Mouse (Mus musculus): ENCODE results near the gene Jade3. TPM values are rescaled to one million over a fixed set of nuclear protein-coding genes. Genes with fewer than 3 reads are reported as not detected.

Jade3 gene
- polyA plus RNA-seq, 2 experiments = 3.3 to 6.3 TPM

DNA sequence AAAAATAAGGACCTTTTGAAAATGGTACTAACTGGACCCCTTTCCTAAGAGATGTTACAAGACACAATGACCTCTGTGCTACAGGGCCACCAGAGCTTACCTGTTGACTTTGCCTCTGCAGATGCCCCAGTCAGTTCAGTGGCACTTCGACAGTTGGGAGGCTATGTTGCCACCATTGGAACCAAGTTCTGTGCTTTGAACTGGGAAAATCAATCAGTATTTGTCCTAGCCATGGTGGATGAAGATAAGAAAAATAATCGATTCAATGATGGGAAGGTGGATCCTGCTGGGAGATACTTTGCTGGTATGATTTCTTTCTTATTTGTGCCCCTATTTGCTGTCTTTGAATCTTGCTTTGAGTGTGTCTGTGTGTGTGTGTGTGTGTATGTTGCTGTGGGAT is 126.7 kb downstream of the Jade3 start:
- Histone ChIP-seq H3K9me3 (ENCODE audit: control insufficient read depth, low read length) (no peaks in the 10 kb centered on the region), H3K4me1 (replicated peaks; ENCODE audit: control insufficient read depth in 2 of 2, insufficient read depth in 2 of 2, low read length in 1 of 2) (no peaks in the 10 kb centered on the region), H3K9ac (replicated peaks) (no peak overlapping the region), H3K27me3 (ENCODE audit: control insufficient read depth, insufficient read depth, low read length) (no peaks in the 10 kb centered on the region), H3K36me3 (replicated peaks; ENCODE audit: control insufficient read depth, insufficient read depth, low read depth) (no peaks in the 10 kb centered on the region), H3K27ac (no peak overlapping the region), H3K4me3 (ENCODE audit: insufficient read depth in 1 of 2, low read depth in 2 of 2, low read length in 2 of 2) (no peak overlapping the region; a peak in 1 of 4 replicates), H3K4me2 (ENCODE audit: low read depth) (no peak overlapping the region; the same call in 1 of the 2 replicates)
- TF ChIP-seq CTCF (IDR thresholded peaks at IDR 0.05; ENCODE audit: low read depth) (no peak), EP300 (IDR thresholded peaks at IDR 0.05; ENCODE audit: low read depth) (no peak)
- DNase-seq (ENCODE audit: low read depth in 3 of 3, low spot score in 3 of 3) (no peak), ATAC-seq (ENCODE audit: insufficient read depth) (no peak)
- WGBS (ENCODE audit: insufficient replicate concordance) = 37% methylated on average over 2 of the region's 2 CpGs

GRCm38 (mm10) chrX:20561846-20562245 is 136.4 kb downstream of the Jade3 start:
- Histone ChIP-seq H3K36me3 (replicated peaks; ENCODE audit: control insufficient read depth, insufficient read depth, low read depth) (no peaks in the 10 kb centered on the region), H3K4me3 (ENCODE audit: insufficient read depth in 1 of 2, low read depth in 2 of 2, low read length in 2 of 2) (no peak overlapping the region), H3K4me1 (replicated peaks; ENCODE audit: control insufficient read depth in 2 of 2, insufficient read depth in 2 of 2, low read length in 1 of 2) (no peaks in the 10 kb centered on the region), H3K27me3 (ENCODE audit: control insufficient read depth, insufficient read depth, low read length) (no peaks in the 10 kb centered on the region), H3K27ac (no peak overlapping the region), H3K9ac (replicated peaks) (no peak overlapping the region), H3K9me3 (ENCODE audit: control insufficient read depth, low read length) (no peaks in the 10 kb centered on the region), H3K4me2 (ENCODE audit: low read depth) (no peak overlapping the region)
- ATAC-seq (ENCODE audit: insufficient read depth) (no peak), DNase-seq (ENCODE audit: low read depth in 3 of 3, low spot score in 3 of 3) (no peak)
- 36% methylated on average over 1 of the region's 1 CpGs for WGBS (ENCODE audit: insufficient replicate concordance)
- TF ChIP-seq CTCF (IDR thresholded peaks at IDR 0.05; ENCODE audit: low read depth) (peak; percentile 28; the same call in 1 of the 2 replicates), EP300 (IDR thresholded peaks at IDR 0.05; ENCODE audit: low read depth) (no peak)

DNA sequence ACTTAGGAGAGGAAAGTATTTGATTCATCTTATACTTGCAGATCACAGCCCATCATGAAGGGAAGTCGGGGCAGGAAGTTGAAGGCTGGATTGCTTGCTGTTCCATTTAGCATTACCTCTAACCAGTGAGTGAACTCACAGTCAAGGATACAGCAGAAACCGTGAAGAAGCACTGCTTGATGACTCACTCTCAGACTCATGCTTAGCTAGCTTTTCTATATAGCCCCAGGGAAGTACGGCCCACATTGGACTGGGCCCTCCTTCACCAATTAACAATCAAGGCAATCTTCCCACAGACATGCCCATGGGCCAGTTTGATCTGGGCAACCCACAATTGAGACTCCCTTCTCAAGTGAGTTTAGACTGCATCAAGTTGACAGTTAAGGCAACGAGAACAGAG is 138.5 kb downstream of the Jade3 start:
- ATAC-seq (ENCODE audit: insufficient read depth) (no peak), DNase-seq (ENCODE audit: low read depth in 3 of 3, low spot score in 3 of 3) (no peak)
- TF ChIP-seq CTCF (IDR thresholded peaks at IDR 0.05; ENCODE audit: low read depth) (no peak), EP300 (IDR thresholded peaks at IDR 0.05; ENCODE audit: low read depth) (no peak)
- Histone ChIP-seq H3K36me3 (replicated peaks; ENCODE audit: control insufficient read depth, insufficient read depth, low read depth) (no peaks in the 10 kb centered on the region), H3K27ac (no peak overlapping the region), H3K4me3 (ENCODE audit: insufficient read depth in 1 of 2, low read depth in 2 of 2, low read length in 2 of 2) (no peak overlapping the region), H3K9ac (replicated peaks) (no peak overlapping the region), H3K9me3 (ENCODE audit: control insufficient read depth, low read length) (no peaks in the 10 kb centered on the region), H3K4me1 (replicated peaks; ENCODE audit: control insufficient read depth in 2 of 2, insufficient read depth in 2 of 2, low read length in 1 of 2) (no peaks in the 10 kb centered on the region), H3K4me2 (ENCODE audit: low read depth) (no peak overlapping the region), H3K27me3 (ENCODE audit: control insufficient read depth, insufficient read depth, low read length) (no peaks in the 10 kb centered on the region)
- WGBS (ENCODE audit: insufficient replicate concordance) = 39% methylated on average over 4 of the region's 4 CpGs

Other genes with a start within 250 kb of the Jade3 start
- gene Slc9a7, start 133.9 kb upstream of the Jade3 start, polyA plus RNA-seq (2012; rRNA removed) = 0.16 and 0.17 TPM in 2 replicates
- 0.14 and 0.20 TPM in 2 replicates for gene Slc9a7, start 133.9 kb upstream of the Jade3 start, polyA plus RNA-seq (2014; fragmentation: Nextera tagmentation; extraction: Ambion mirVana)
- 2.9 and 5.6 TPM in 2 replicates for gene Rp2, start 61.2 kb upstream of the Jade3 start, polyA plus RNA-seq (2012; rRNA removed)
- gene Rp2, start 61.2 kb upstream of the Jade3 start, polyA plus RNA-seq (2014; fragmentation: Nextera tagmentation; extraction: Ambion mirVana) = 8.2 and 10.4 TPM in 2 replicates
- 47.6 and 79.6 TPM in 2 replicates for gene Rgn, start 124.1 kb downstream of the Jade3 start, polyA plus RNA-seq (2012; rRNA removed)
- 162 and 170 TPM in 2 replicates for gene Rgn, start 124.1 kb downstream of the Jade3 start, polyA plus RNA-seq (2014; fragmentation: Nextera tagmentation; extraction: Ambion mirVana)
- 22.7 and 25.8 TPM in 2 replicates for gene Rbm10, start 191.8 kb downstream of the Jade3 start, polyA plus RNA-seq (2012; rRNA removed)
- gene Rbm10, start 191.8 kb downstream of the Jade3 start, polyA plus RNA-seq (2014; fragmentation: Nextera tagmentation; extraction: Ambion mirVana) = 23.2 and 26.4 TPM in 2 replicates
- gene Ndufb11, start 191.9 kb downstream of the Jade3 start, polyA plus RNA-seq (2012; rRNA removed) = 76.0 and 95.3 TPM in 2 replicates
- 192 and 199 TPM in 2 replicates for gene Ndufb11, start 191.9 kb downstream of the Jade3 start, polyA plus RNA-seq (2014; fragmentation: Nextera tagmentation; extraction: Ambion mirVana)
- gene Uba1, start 232.6 kb downstream of the Jade3 start, polyA plus RNA-seq (2012; rRNA removed) = 93.8 and 94.4 TPM in 2 replicates
- gene Uba1, start 232.6 kb downstream of the Jade3 start, polyA plus RNA-seq (2014; fragmentation: Nextera tagmentation; extraction: Ambion mirVana) = 70.7 and 73.6 TPM in 2 replicates